Mouse (Mus musculus): ENCODE results near the gene Efl1. TPM values are rescaled to one million over a fixed set of nuclear protein-coding genes. Genes with fewer than 3 reads are reported as not detected.
"Not testable (repeated sequence)": the region's sequence is repeated elsewhere in the genome, so short reads cannot be mapped to it uniquely, and the experiment has no call there.

Gene Efl1
- polyA plus RNA-seq, 1 experiment from 2014 or later: 16.9 TPM

- peaks cover 31% of the 10 kb centered on the region for H3K4me1 ChIP-seq (ENCODE audit: control insufficient read depth, insufficient read depth, low read length)
- H3K4me2 ChIP-seq: no peak overlapping the region
- H3K9ac ChIP-seq (ENCODE audit: low read depth, low read length): no peak overlapping the region
- no peaks in the 10 kb centered on the region for H3K27me3 ChIP-seq (ENCODE audit: control insufficient read depth, insufficient read depth, low read length)
- no peak overlapping the region for H3K4me3 ChIP-seq (ENCODE audit: low read depth, low read length)
- no peaks in the 10 kb centered on the region for H3K9me3 ChIP-seq (replicated peaks; ENCODE audit: control insufficient read depth, low read length)
- 82% methylated on average over 7 of the region's 7 CpGs for WGBS (ENCODE audit: insufficient replicate concordance)
- H3K36me3 ChIP-seq (ENCODE audit: control insufficient read depth, insufficient read depth, low read length): no peaks in the 10 kb centered on the region
- H3K27ac ChIP-seq (ENCODE audit: low read depth, low read length): no peak overlapping the region
- ATAC-seq (replicated peaks; ENCODE audit: insufficient number of reproducible peaks, low FRiP score, low TSS enrichment): no peak
Measured at GRCm38 (mm10) chr7:82723151-82723871, 74.9 kb downstream of the Efl1 start.

GRCm38 (mm10) chr7:82724491-82724890 lies 76.1 kb downstream of the Efl1 start:
- Histone ChIP-seq H3K4me2 (no peak overlapping the region), H3K27ac (ENCODE audit: low read depth, low read length) (no peak overlapping the region), H3K36me3 (ENCODE audit: control insufficient read depth, insufficient read depth, low read length) (no peaks in the 10 kb centered on the region), H3K9me3 (replicated peaks; ENCODE audit: control insufficient read depth, low read length) (no peaks in the 10 kb centered on the region), H3K27me3 (ENCODE audit: control insufficient read depth, insufficient read depth, low read length) (no peaks in the 10 kb centered on the region), H3K4me3 (ENCODE audit: low read depth, low read length) (no peak overlapping the region), H3K9ac (ENCODE audit: low read depth, low read length) (no peak overlapping the region), H3K4me1 (ENCODE audit: control insufficient read depth, insufficient read depth, low read length) (peaks cover 29% of the 10 kb centered on the region)
- WGBS (ENCODE audit: insufficient replicate concordance): 67% methylated on average over 3 of the region's 3 CpGs
- no peak for ATAC-seq (replicated peaks; ENCODE audit: insufficient number of reproducible peaks, low FRiP score, low TSS enrichment)

GRCm38 (mm10) chr7:82725006-82725636 lies 76.7 kb downstream of the Efl1 start:
- no peak overlapping the region for H3K9ac ChIP-seq (ENCODE audit: low read depth, low read length)
- H3K27ac ChIP-seq (ENCODE audit: low read depth, low read length): no peak overlapping the region
- no peak for ATAC-seq (replicated peaks; ENCODE audit: insufficient number of reproducible peaks, low FRiP score, low TSS enrichment)
- 55% methylated on average over 5 of the region's 5 CpGs for WGBS (ENCODE audit: insufficient replicate concordance)
- H3K4me1 ChIP-seq (ENCODE audit: control insufficient read depth, insufficient read depth, low read length): peaks cover 29% of the 10 kb centered on the region
- no peaks in the 10 kb centered on the region for H3K9me3 ChIP-seq (replicated peaks; ENCODE audit: control insufficient read depth, low read length)
- H3K4me3 ChIP-seq (ENCODE audit: low read depth, low read length): no peak overlapping the region
- H3K36me3 ChIP-seq (ENCODE audit: control insufficient read depth, insufficient read depth, low read length): no peaks in the 10 kb centered on the region
- no peaks in the 10 kb centered on the region for H3K27me3 ChIP-seq (ENCODE audit: control insufficient read depth, insufficient read depth, low read length)
- no peak overlapping the region for H3K4me2 ChIP-seq

- Histone ChIP-seq H3K27ac (ENCODE audit: low read depth, low read length) (no peak overlapping the region), H3K9ac (ENCODE audit: low read depth, low read length) (no peak overlapping the region), H3K4me3 (ENCODE audit: low read depth, low read length) (no peak overlapping the region), H3K27me3 (ENCODE audit: control insufficient read depth, insufficient read depth, low read length) (no peaks in the 10 kb centered on the region), H3K4me2 (no peak overlapping the region), H3K36me3 (ENCODE audit: control insufficient read depth, insufficient read depth, low read length) (no peaks in the 10 kb centered on the region), H3K4me1 (ENCODE audit: control insufficient read depth, insufficient read depth, low read length) (peaks cover 23% of the 10 kb centered on the region), H3K9me3 (replicated peaks; ENCODE audit: control insufficient read depth, low read length) (no peaks in the 10 kb centered on the region)
- no peak for ATAC-seq (replicated peaks; ENCODE audit: insufficient number of reproducible peaks, low FRiP score, low TSS enrichment)
- 77% methylated on average over 14 of the region's 14 CpGs for WGBS (ENCODE audit: insufficient replicate concordance)
Measured at GRCm38 (mm10) chr7:82725741-82726450, 77.5 kb downstream of the Efl1 start.

- Histone ChIP-seq H3K9ac (ENCODE audit: low read depth, low read length) (no peak overlapping the region), H3K36me3 (ENCODE audit: control insufficient read depth, insufficient read depth, low read length) (no peaks in the 10 kb centered on the region), H3K4me1 (ENCODE audit: control insufficient read depth, insufficient read depth, low read length) (peaks cover 11% of the 10 kb centered on the region)
Measured at GRCm38 (mm10) chr7:82727066-82727465, 78.7 kb downstream of the Efl1 start.

GRCm38 (mm10) chr7:82729009-82729408 lies 80.6 kb downstream of the Efl1 start:
- H3K4me3 ChIP-seq (ENCODE audit: low read depth, low read length); H3K9ac ChIP-seq (ENCODE audit: low read depth, low read length); H3K4me2 ChIP-seq; H3K27me3 ChIP-seq (ENCODE audit: control insufficient read depth, insufficient read depth, low read length); H3K4me1 ChIP-seq (ENCODE audit: control insufficient read depth, insufficient read depth, low read length); H3K36me3 ChIP-seq (ENCODE audit: control insufficient read depth, insufficient read depth, low read length); H3K27ac ChIP-seq (ENCODE audit: low read depth, low read length); H3K9me3 ChIP-seq (replicated peaks; ENCODE audit: control insufficient read depth, low read length); ATAC-seq (replicated peaks; ENCODE audit: insufficient number of reproducible peaks, low FRiP score, low TSS enrichment): not testable (repeated sequence)
- 95% methylated on average over 5 of the region's 8 CpGs for WGBS (ENCODE audit: insufficient replicate concordance)

More at GRCm38 (mm10) chr7:82727066-82727465, 78.7 kb downstream of the Efl1 start:
- ATAC-seq (replicated peaks; ENCODE audit: insufficient number of reproducible peaks, low FRiP score, low TSS enrichment): no peak
- Histone ChIP-seq H3K9me3 (replicated peaks; ENCODE audit: control insufficient read depth, low read length) (no peaks in the 10 kb centered on the region), H3K27me3 (ENCODE audit: control insufficient read depth, insufficient read depth, low read length) (no peaks in the 10 kb centered on the region), H3K4me3 (ENCODE audit: low read depth, low read length) (no peak overlapping the region), H3K4me2 (no peak overlapping the region), H3K27ac (ENCODE audit: low read depth, low read length) (no peak overlapping the region)
- 63% methylated on average over 5 of the region's 5 CpGs for WGBS (ENCODE audit: insufficient replicate concordance)

- H3K27ac ChIP-seq (ENCODE audit: low read depth, low read length): no peak overlapping the region
- no peak overlapping the region for H3K4me3 ChIP-seq (ENCODE audit: low read depth, low read length)
- H3K27me3 ChIP-seq (ENCODE audit: control insufficient read depth, insufficient read depth, low read length): no peaks in the 10 kb centered on the region
- 84% methylated on average over 5 of the region's 5 CpGs for WGBS (ENCODE audit: insufficient replicate concordance)
- no peak for ATAC-seq (replicated peaks; ENCODE audit: insufficient number of reproducible peaks, low FRiP score, low TSS enrichment)
- H3K9me3 ChIP-seq (replicated peaks; ENCODE audit: control insufficient read depth, low read length): no peaks in the 10 kb centered on the region
- no peak overlapping the region for H3K9ac ChIP-seq (ENCODE audit: low read depth, low read length)
- no peak overlapping the region for H3K4me2 ChIP-seq
- H3K4me1 ChIP-seq (ENCODE audit: control insufficient read depth, insufficient read depth, low read length): no peaks in the 10 kb centered on the region
- no peaks in the 10 kb centered on the region for H3K36me3 ChIP-seq (ENCODE audit: control insufficient read depth, insufficient read depth, low read length)
Measured at GRCm38 (mm10) chr7:82733118-82733517, 84.7 kb downstream of the Efl1 start.

GRCm38 (mm10) chr7:82733995-82734394 lies 85.6 kb downstream of the Efl1 start:
- Histone ChIP-seq H3K27me3 (ENCODE audit: control insufficient read depth, insufficient read depth, low read length) (no peaks in the 10 kb centered on the region), H3K4me1 (ENCODE audit: control insufficient read depth, insufficient read depth, low read length) (no peaks in the 10 kb centered on the region), H3K4me2 (no peak overlapping the region), H3K4me3 (ENCODE audit: low read depth, low read length) (no peak overlapping the region), H3K27ac (ENCODE audit: low read depth, low read length) (no peak overlapping the region), H3K9ac (ENCODE audit: low read depth, low read length) (no peak overlapping the region), H3K36me3 (ENCODE audit: control insufficient read depth, insufficient read depth, low read length) (no peaks in the 10 kb centered on the region), H3K9me3 (replicated peaks; ENCODE audit: control insufficient read depth, low read length) (no peaks in the 10 kb centered on the region)
- ATAC-seq (replicated peaks; ENCODE audit: insufficient number of reproducible peaks, low FRiP score, low TSS enrichment): no peak
- WGBS (ENCODE audit: insufficient replicate concordance): 66% methylated on average over 6 of the region's 6 CpGs

Measured in heart, embryonic 11.5 days (tissue).